Mouse (Mus musculus) liver, embryonic 11.5 days (tissue): ENCODE measurements around the gene Vwa5b1. TPM values are rescaled to one million over a fixed set of nuclear protein-coding genes. Genes with fewer than 3 reads are reported as not detected.

Source experiments
- ATAC-seq: fragments of 200-750 bp; cut with Nextera tagmentation; replicated peaks from 2 replicates; pipeline ENCODE4 v1.8.0; 2017; ENCODE audit warnings: moderate number of reproducible peaks, mild to moderate bottlenecking, moderate TSS enrichment, moderate library complexity; ENCODE audit not compliant: low FRiP score
- DNase-seq: peaks from one replicate; pipeline ENCODE4 v3.0.0-alpha.2; 2017; ENCODE audit warnings: low spot score
- H3K27ac ChIP-seq: fragments of 300-500 bp; sonication (generic); 2 replicates; pipeline ENCODE4 v1.5.1; 2014; ENCODE audit warnings: mild to moderate bottlenecking, low read depth, low read length, control low read depth
- H3K27me3 ChIP-seq: fragments of 300-500 bp; sonication (generic); replicated peaks from 2 replicates; pipeline ENCODE4 v1.6.1; 2014; ENCODE audit warnings: low read length, mixed read lengths; ENCODE audit not compliant: control insufficient read depth, insufficient read depth
- H3K36me3 ChIP-seq: fragments of 300-500 bp; sonication (generic); 2 replicates; pipeline ENCODE4 v1.6.1; 2014; ENCODE audit warnings: mild to moderate bottlenecking, low read length, moderate library complexity, mixed read lengths; ENCODE audit not compliant: control insufficient read depth, insufficient read depth
- H3K4me1 ChIP-seq: fragments of 300-500 bp; sonication (generic); replicated peaks from 2 replicates; pipeline ENCODE4 v1.6.1; 2014; ENCODE audit warnings: low read length, mixed read lengths; ENCODE audit not compliant: control insufficient read depth, insufficient read depth
- H3K4me2 ChIP-seq: fragments of 300-500 bp; sonication (generic); 2 replicates; pipeline ENCODE4 v1.6.1; 2014; ENCODE audit warnings: mild to moderate bottlenecking, control low read depth, moderate library complexity
- H3K4me3 ChIP-seq: fragments of 300-500 bp; sonication (generic); 2 replicates; pipeline ENCODE4 v1.5.1; 2014; ENCODE audit warnings: low read depth, low read length, control low read depth
- H3K9ac ChIP-seq: fragments of 300-500 bp; sonication (generic); 2 replicates; pipeline ENCODE4 v1.6.1; 2014; ENCODE audit warnings: low read depth, low read length, control low read depth
- H3K9me3 ChIP-seq: fragments of 300-500 bp; sonication (generic); 2 replicates; pipeline ENCODE4 v1.6.1; 2016; ENCODE audit warnings: low read length, inconsistent platforms, mixed read lengths; ENCODE audit not compliant: control insufficient read depth
- WGBS: fragments of 180-500 bp; shearing (Covaris S2); extraction: QIAGEN DNeasy Blood & Tissue Kit; methylation state at CpG from one replicate; pipeline ENCODE4 v1.1.7; 2014; 5-methylcytosine and 5-hydroxymethylcytosine counted together
- polyA plus RNA-seq: library from polyadenylated mRNA; unstranded; fragments of >200 nt; fragmentation: Nextera tagmentation; extraction: Ambion mirVana; gene quantifications from 2 replicates; pipeline ENCODE4 v1.2.1, GENCODE M21; 2014

Vwa5b1 gene
- polyA plus RNA-seq: not detected in 2 replicates

DNA sequence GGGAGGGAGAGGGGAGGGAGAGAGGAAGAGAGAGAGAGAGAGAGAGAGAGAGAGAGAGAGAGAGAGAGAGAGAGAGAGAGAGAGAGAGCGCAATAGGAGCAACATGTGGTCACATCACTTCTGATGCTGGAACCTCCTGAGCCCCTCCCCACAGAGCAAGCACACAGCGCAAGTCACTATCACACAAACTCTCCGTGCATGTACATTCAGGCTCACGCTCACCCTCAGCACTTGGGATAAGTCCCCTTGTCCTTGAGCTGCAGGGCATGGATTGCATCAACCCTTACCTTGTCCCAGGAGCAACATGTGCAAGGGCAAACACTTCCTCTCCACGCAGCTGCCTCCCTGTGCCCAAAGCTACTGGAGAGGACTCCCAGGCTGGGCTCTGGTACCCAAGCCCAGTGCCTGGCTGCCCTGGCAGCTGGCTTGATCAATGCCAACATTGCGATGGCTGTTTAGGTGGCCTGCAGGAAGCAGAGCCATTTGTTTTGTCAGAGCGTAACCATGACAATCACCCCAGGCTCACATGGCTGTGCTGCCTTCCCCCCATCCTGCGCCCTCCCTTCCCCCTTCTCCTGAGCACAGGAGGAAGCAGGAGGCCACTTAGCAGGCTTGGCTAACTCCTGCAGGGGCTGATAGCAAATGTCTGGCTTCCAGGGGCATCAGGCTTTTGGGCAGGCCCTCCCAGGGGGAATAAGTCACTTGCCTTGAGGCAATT, at the start of gene Vwa5b1:
TSS of gene Vwa5b1 (minus strand) at position 457 of the 718 bp plus-strand sequence.
- no peak within 1 kb of the TSS for H3K4me2 ChIP-seq
- no peak within 1 kb of the TSS for H3K27ac ChIP-seq
- ATAC-seq (no peak), DNase-seq (no peak)
- H3K4me3 ChIP-seq: no peak within 1 kb of the TSS
- no peaks in the 10 kb centered on the region for H3K27me3 ChIP-seq
- WGBS: 13% methylated on average over 7 of the region's 8 CpGs
- no peaks in the 10 kb centered on the region for H3K9me3 ChIP-seq
- H3K9ac ChIP-seq: no peak within 1 kb of the TSS
- H3K4me1 ChIP-seq: 0 out of 2 replicates have a peak, but pooled peaks cover 3% of the 10 kb centered on the region
- H3K36me3 ChIP-seq: no peaks in the 10 kb centered on the region

DNA sequence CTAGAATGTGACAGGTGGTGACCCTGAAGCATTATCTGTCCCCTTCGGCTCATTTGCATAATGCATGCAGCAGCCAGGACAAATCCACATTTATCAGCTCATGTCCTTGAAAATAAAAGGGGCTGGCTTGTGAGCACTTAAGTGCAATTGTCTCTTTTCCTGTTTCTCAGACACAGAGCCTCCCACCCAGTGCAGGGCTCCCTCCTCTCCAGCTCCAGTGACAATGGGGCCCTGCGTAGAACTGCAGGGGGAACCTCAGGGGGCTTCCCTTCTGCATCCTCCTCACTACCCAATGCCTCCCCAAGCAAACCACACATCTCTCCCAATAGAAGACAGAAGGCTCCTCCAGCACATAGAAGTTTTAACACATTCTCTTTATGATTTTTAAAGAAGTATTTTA, 47.1 kb upstream of the Vwa5b1 start:
- Histone ChIP-seq H3K27ac (no peak overlapping the region), H3K4me1 (no peaks in the 10 kb centered on the region), H3K27me3 (no peaks in the 10 kb centered on the region), H3K36me3 (no peaks in the 10 kb centered on the region), H3K4me2 (no peak overlapping the region), H3K4me3 (no peak overlapping the region), H3K9me3 (no peaks in the 10 kb centered on the region), H3K9ac (no peak overlapping the region)
- 61% methylated on average over 2 of the region's 2 CpGs for WGBS
- ATAC-seq (no peak), DNase-seq (no peak)

DNA sequence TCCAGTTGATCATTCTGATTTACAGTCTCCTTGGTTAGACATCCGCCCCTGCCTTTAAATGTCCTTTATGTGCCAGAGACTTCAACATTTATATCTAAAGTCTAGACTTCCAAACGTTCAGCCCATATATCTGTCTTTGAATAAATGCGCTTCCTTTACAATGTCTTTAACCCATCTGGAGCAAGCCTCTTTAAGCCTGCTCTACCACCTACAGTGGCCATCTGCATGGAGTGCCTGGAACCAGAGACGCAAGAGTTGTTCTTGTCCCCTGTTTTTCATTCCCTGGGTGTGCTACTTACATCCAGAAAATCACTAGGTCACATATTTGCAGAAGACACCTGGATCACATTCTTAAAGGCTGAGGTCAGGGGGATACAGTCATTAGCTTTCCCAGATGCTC, 44.4 kb upstream of the Vwa5b1 start:
- Histone ChIP-seq H3K27ac (no peak overlapping the region), H3K9me3 (no peaks in the 10 kb centered on the region), H3K27me3 (no peaks in the 10 kb centered on the region), H3K36me3 (no peaks in the 10 kb centered on the region), H3K9ac (no peak overlapping the region), H3K4me3 (no peak overlapping the region), H3K4me2 (no peak overlapping the region), H3K4me1 (no peaks in the 10 kb centered on the region)
- ATAC-seq (no peak), DNase-seq (no peak)
- 70% methylated on average over 4 of the region's 4 CpGs for WGBS

DNA sequence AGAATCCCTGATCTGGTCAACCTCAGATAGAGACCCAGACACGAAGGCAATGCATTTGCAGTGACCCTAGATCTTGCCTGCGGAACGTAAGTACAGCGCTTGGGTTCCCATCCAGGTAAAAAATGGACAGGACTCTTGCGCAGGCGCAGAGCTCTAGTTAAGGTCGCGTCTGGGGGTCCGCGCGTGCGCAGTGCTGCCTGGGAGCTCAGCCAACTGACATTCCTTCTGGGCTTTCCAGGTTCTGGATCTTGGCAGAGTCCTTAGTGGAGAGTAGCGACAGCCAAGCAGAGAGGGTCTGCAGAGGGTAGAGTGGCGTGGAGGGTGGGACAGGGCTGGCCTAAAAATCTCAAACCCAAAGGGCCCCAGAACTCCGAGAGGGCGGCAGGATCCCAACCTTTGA, 41.9 kb upstream of the Vwa5b1 start:
- ATAC-seq (no peak), DNase-seq (no peak)
- peak overlapping the region; percentile 40 for H3K4me2 ChIP-seq
- no peak overlapping the region for H3K9ac ChIP-seq
- no peaks in the 10 kb centered on the region for H3K4me1 ChIP-seq
- H3K27me3 ChIP-seq: no peaks in the 10 kb centered on the region
- no peak overlapping the region for H3K4me3 ChIP-seq
- H3K27ac ChIP-seq: no peak overlapping the region
- no peaks in the 10 kb centered on the region for H3K36me3 ChIP-seq
- WGBS: 19% methylated on average over 16 of the region's 16 CpGs
- H3K9me3 ChIP-seq: no peaks in the 10 kb centered on the region

DNA sequence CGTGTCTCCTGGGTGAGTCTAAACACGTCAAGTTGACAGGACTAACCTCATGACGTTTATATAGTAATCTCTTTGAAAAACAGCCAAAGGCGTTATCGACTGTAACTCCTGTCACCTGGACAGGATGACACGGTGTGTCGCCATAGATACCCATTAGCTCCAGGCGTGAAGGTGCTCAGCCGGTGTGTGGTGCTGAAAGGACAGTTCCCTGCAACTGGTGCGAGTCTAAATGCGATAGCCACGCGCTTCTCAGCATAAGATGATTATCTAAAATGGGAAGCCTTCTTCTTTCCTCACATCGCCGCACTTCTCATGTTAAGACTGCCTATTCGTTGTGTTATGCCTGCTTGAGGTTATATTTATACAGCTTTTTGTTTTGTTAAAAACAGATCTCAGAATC, 40.8 kb upstream of the Vwa5b1 start:
- DNase-seq: no peak
- Histone ChIP-seq H3K9me3 (no peaks in the 10 kb centered on the region), H3K4me1 (no peaks in the 10 kb centered on the region), H3K36me3 (no peaks in the 10 kb centered on the region), H3K9ac (no peak overlapping the region), H3K27me3 (no peaks in the 10 kb centered on the region), H3K4me3 (no peak overlapping the region), H3K27ac (no peak overlapping the region), H3K4me2 (no peak overlapping the region)
- no peak for ATAC-seq
- 12% methylated on average over 16 of the region's 16 CpGs for WGBS

DNA sequence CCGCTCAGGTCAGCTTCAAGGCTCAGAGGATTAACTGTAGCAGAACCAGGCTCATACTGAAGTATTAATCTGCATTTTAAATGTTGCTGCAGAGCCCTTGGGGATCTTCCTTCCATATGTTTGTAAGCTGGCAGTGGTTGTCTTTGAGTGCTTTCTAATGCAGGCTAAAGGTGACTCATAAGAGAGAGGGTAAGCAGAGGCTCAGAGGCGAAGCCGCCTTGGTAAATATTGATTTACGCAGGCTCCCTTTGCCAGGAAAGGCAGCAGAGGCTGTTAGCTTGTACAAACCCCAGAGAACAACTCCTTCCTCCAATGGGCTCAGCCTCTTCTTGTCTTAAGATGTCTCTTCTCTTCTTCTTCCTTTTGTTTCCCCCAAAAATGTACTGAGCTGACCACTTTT, 36.5 kb upstream of the Vwa5b1 start:
- 56% methylated on average over 4 of the region's 4 CpGs for WGBS
- no peak for ATAC-seq
- Histone ChIP-seq H3K9ac (no peak overlapping the region), H3K4me3 (no peak overlapping the region), H3K4me1 (no peaks in the 10 kb centered on the region), H3K27ac (no peak overlapping the region), H3K9me3 (no peaks in the 10 kb centered on the region), H3K36me3 (no peaks in the 10 kb centered on the region), H3K27me3 (no peaks in the 10 kb centered on the region), H3K4me2 (no peak overlapping the region)
- DNase-seq: no peak

DNA sequence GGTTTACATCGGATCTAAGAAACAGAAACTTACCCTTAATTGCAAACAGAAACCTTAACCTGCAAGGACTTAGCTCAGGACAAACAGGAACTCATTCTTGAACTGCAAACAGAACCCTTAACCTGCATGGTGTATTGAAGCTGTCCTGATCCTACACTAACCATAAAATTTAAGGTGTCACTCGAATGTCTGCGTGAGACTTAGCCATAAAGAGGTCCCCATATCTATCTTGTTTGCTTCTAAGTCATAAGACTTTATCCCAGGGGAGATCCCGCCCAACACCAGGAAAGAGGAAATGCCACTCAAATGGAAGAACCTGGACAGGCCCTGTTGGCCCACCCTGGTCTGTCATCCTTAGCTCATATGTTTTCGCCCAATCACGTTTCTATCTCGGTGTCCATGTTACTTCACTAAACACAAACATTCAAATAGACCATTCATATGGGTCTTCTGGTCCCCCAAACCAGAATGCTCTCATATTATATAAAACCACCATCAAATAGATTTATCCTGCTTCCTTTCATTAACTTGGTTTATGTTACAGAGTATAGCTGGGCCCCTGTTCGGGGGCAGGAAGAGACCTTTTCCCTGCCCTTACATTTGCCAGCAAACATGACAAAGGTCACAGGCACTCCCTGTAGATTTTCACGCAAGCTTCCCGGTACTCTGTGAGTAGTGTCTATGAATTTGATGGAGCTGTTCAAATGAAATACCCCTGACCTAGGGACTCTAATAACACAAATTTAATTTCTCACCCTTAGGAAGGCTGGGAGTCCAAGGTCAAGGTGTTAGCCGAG, 34.6 kb upstream of the Vwa5b1 start:
- Histone ChIP-seq H3K4me1 (no peaks in the 10 kb centered on the region), H3K27ac (no peak overlapping the region), H3K27me3 (no peaks in the 10 kb centered on the region), H3K4me2 (no peak overlapping the region), H3K4me3 (no peak overlapping the region), H3K36me3 (no peaks in the 10 kb centered on the region), H3K9me3 (no peaks in the 10 kb centered on the region), H3K9ac (no peak overlapping the region)
- WGBS: 74% methylated on average over 11 of the region's 11 CpGs
- ATAC-seq (no peak), DNase-seq (no peak)

DNA sequence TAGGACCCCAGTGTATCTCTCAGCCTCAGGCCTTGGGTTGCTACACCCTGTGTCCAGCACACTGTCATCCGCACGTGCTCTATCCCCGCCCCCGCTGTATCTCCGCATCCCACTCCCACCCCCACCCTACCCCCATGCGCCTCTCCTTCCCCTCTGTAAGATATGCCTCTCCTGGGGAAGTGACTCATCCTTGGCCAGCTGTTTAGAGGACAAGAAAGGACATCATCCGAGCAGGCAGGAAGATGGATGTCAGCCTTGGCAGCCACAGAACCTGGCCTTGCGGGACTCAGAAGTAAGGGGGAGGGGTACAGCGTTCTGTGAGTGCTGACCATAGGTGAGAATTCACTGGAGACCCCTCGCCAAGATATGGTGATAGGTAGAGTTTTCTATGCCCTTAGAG, 30.8 kb upstream of the Vwa5b1 start:
- H3K9ac ChIP-seq: no peak overlapping the region
- H3K27me3 ChIP-seq: no peaks in the 10 kb centered on the region
- no peaks in the 10 kb centered on the region for H3K4me1 ChIP-seq
- WGBS: 57% methylated on average over 10 of the region's 10 CpGs
- no peak overlapping the region for H3K4me2 ChIP-seq
- no peak overlapping the region for H3K27ac ChIP-seq
- no peak for DNase-seq
- ATAC-seq: no peak
- H3K9me3 ChIP-seq: no peaks in the 10 kb centered on the region
- no peaks in the 10 kb centered on the region for H3K36me3 ChIP-seq
- no peak overlapping the region for H3K4me3 ChIP-seq
